Mouse (Mus musculus) liver, adult 2 months (tissue): ENCODE measurements around the gene I830077J02Rik. TPM values are rescaled to one million over a fixed set of nuclear protein-coding genes. Genes with fewer than 3 reads are reported as not detected.

Experiments
- DNase-seq: peaks from one replicate; pipeline ENCODE4 v3.0.0-alpha.2; 2011; ENCODE audit warnings: low read depth, low spot score; ENCODE audit errors: extremely low read depth
- H3K27ac ChIP-seq: fragments of 200-500 bp; replicated peaks from 2 replicates; pipeline ENCODE4 v1.5.1; 2012; ENCODE audit warnings: low read depth, mild to moderate bottlenecking, control low read depth, inconsistent platforms, low read length; ENCODE audit not compliant: insufficient read depth
- H3K27me3 ChIP-seq: fragments of 200-500 bp; 2 replicates; pipeline ENCODE4 v1.6.1; 2012; ENCODE audit warnings: mild to moderate bottlenecking, moderate library complexity, low read length, inconsistent platforms; ENCODE audit not compliant: control insufficient read depth, insufficient read depth
- H3K36me3 ChIP-seq: fragments of 200-500 bp; 2 replicates; pipeline ENCODE4 v1.6.1; 2012; ENCODE audit warnings: low read length, inconsistent platforms; ENCODE audit not compliant: control insufficient read depth, insufficient read depth
- H3K4me1 ChIP-seq: fragments of 200-500 bp; 2 replicates; pipeline ENCODE4 v1.6.1; 2011; ENCODE audit warnings: low read length; ENCODE audit not compliant: control insufficient read depth, insufficient read depth
- H3K4me3 ChIP-seq: fragments of 200-500 bp; 2 replicates; pipeline ENCODE4 v1.5.1; 2011; ENCODE audit warnings: low read depth, mild to moderate bottlenecking, control low read depth, low read length, moderate library complexity; ENCODE audit not compliant: insufficient read depth
- H3K79me2 ChIP-seq: fragments of 200-500 bp; 2 replicates; pipeline ENCODE4 v1.6.1; 2012; ENCODE audit warnings: inconsistent platforms, mild to moderate bottlenecking, low read length, moderate library complexity; ENCODE audit not compliant: control insufficient read depth, insufficient read depth
- H3K9ac ChIP-seq: fragments of 200-500 bp; 2 replicates; pipeline ENCODE4 v1.6.1; 2012; ENCODE audit warnings: low read depth, mild to moderate bottlenecking, control low read depth, inconsistent platforms, low read length
- CTCF ChIP-seq: fragments of 200-500 bp; IDR thresholded peaks from 2 replicates; pipeline ENCODE4 v1.5.1; 2011; ENCODE audit warnings: low read depth, low read length, control low read depth
- POLR2A ChIP-seq: fragments of 200-500 bp; IDR thresholded peaks from 2 replicates; pipeline ENCODE4 v1.6.1; 2011; ENCODE audit warnings: low read length, control low read depth; ENCODE audit not compliant: insufficient read depth; ENCODE audit errors: extremely low read depth
- WGBS: fragments of 180-500 bp; shearing (Covaris S2); methylation state at CpG from one replicate; pipeline ENCODE4 v1.1.7; 2018; 5-methylcytosine and 5-hydroxymethylcytosine counted together
- polyA plus RNA-seq: library from polyadenylated mRNA; depleted of rRNA; stranded (reverse); fragments of >200 nt; gene quantifications from 2 replicates; pipeline ENCODE4 v1.2.3, GENCODE M21; 2012
- total RNA-seq: library from RNA; depleted of rRNA; stranded (reverse); fragments of >200 nt; gene quantifications from 2 replicates; pipeline ENCODE4 v1.2.3, GENCODE M21; 2014

Gene I830077J02Rik
- total and polyA plus RNA-seq, 2 experiments, result 0.39 to 0.55 TPM

DNA sequence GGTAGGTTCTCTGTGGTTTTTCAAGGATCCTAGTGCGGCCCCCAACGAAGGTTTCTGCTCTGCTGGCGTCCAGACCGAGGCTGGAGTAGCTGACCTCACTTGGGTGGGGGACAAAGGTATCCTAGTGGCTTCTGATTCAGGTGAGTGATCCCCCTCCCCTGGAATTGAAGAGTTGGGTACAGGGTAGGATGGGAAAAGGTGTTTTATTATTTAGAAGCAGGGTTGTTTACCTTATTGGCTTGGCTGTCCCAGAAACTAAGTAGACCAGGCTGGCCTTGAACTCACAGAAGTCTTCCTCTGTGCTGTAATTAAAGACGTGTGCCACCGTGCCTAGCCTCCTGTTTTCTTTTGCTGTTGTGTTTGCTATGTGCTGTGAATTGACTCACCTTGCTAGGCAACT is 27.5 kb upstream of the I830077J02Rik start, which contains the start of gene Atp5f1:
Atp5f1 (minus strand) TSS at position 101 of the 400 bp plus-strand sequence.
- 2% methylated on average over 6 of the region's 6 CpGs for WGBS
- Histone ChIP-seq H3K27me3 (no peaks in the 10 kb centered on the region), H3K36me3 (peaks cover 31% of the 10 kb centered on the region), H3K4me1 (peaks cover 14% of the 10 kb centered on the region), H3K79me2 (peaks cover 20% of the 10 kb centered on the region; the same call in 1 of the 2 replicates), H3K9ac (peak within 1 kb of the TSS; percentile 91), H3K4me3 (peak within 1 kb of the TSS; percentile 84), H3K27ac (peak within 1 kb of the TSS; percentile 89)
- TF ChIP-seq CTCF, result no peak
- DNase-seq, result no peak

GRCm38 (mm10) chr3:105959585-105959984 is 27.1 kb upstream of the I830077J02Rik start:
- H3K9ac ChIP-seq, result peak overlapping the region; percentile 83
- peaks cover 20% of the 10 kb centered on the region; the same call in 1 of the 2 replicates for H3K79me2 ChIP-seq
- under 1% methylated on average over 26 of the region's 26 CpGs for WGBS
- H3K27ac ChIP-seq, result peak overlapping the region; percentile 27
- peak overlapping the region; percentile 84 for H3K4me3 ChIP-seq
- peaks cover 14% of the 10 kb centered on the region for H3K4me1 ChIP-seq
- no peak for TF ChIP-seq POLR2A
- TF ChIP-seq CTCF, result no peak
- peak; percentile 23 for DNase-seq
- no peaks in the 10 kb centered on the region for H3K27me3 ChIP-seq
- peaks cover 31% of the 10 kb centered on the region for H3K36me3 ChIP-seq

- Histone ChIP-seq H3K27ac (peak within 1 kb of the TSS; percentile 89), H3K4me1 (peaks cover 14% of the 10 kb centered on the region), H3K4me3 (peak within 1 kb of the TSS; percentile 84), H3K79me2 (peaks cover 20% of the 10 kb centered on the region; the same call in 1 of the 2 replicates), H3K9ac (peak within 1 kb of the TSS; percentile 91), H3K36me3 (peaks cover 30% of the 10 kb centered on the region), H3K27me3 (no peaks in the 10 kb centered on the region)
- TF ChIP-seq POLR2A (peak; percentile 90), CTCF (no peak)
- under 1% methylated on average over 52 of the region's 52 CpGs for WGBS
- peak; percentile 93 for DNase-seq
Observed at GRCm38 (mm10) chr3:105958974-105959580, 26.6 kb upstream of the I830077J02Rik start, which contains the start of gene Wdr77. Gene Wdr77 (plus strand): TSS chr3:105959369.

DNA sequence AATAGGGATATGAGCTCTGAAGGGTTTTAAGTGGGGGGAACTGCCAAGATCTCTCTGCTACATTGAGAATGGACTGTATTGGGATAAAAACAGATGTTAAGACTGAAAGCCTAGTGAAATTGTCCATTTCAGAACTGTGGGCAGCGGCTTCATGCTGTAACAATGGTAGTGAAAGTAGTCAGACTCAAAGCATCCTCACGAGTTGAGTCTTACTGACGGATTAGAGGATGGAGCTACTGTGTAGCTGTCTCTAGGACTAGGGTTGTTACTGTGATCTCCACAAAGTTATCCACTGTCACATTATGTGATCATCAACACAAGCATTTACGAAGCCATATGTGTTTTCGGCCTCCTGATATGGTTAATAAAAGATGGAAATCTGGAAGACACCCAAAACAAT is 25.7 kb upstream of the I830077J02Rik start:
- peaks cover 14% of the 10 kb centered on the region for H3K4me1 ChIP-seq
- H3K27ac ChIP-seq, result no peak overlapping the region; the same call in 1 of the 2 replicates
- WGBS, result 22% methylated on average over 5 of the region's 5 CpGs
- no peak for TF ChIP-seq POLR2A
- peaks cover 20% of the 10 kb centered on the region; the same call in 1 of the 2 replicates for H3K79me2 ChIP-seq
- H3K4me3 ChIP-seq, result peak overlapping the region; percentile 80
- H3K27me3 ChIP-seq, result no peaks in the 10 kb centered on the region
- no peak for DNase-seq
- peaks cover 26% of the 10 kb centered on the region for H3K36me3 ChIP-seq
- peak overlapping the region; percentile 91 for H3K9ac ChIP-seq

DNA sequence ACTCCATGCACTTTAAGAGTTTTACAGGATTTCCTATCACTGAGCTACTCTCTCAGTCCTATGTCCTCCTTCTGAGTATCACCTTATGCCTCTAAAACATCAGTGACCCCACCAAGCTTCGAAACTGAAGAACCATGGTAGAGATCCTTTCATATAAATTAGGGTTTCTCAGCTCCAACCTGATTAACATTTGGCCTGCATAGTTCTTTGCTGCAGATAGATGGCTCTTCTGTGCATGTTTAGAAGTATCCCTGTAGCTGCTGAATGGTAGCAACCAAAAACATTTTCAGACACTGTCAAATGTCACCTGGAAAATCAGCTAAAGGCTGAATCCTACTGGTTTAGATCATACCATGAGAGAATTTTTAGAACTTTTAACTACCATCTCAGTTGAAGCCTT is 24.8 kb upstream of the I830077J02Rik start:
- no peak for TF ChIP-seq POLR2A
- peak; percentile 3; the same call in 1 of the 2 replicates for TF ChIP-seq CTCF
- Histone ChIP-seq H3K27ac (no peak overlapping the region), H3K36me3 (peaks cover 28% of the 10 kb centered on the region), H3K4me3 (no peak overlapping the region), H3K27me3 (no peaks in the 10 kb centered on the region), H3K79me2 (peaks cover 20% of the 10 kb centered on the region; the same call in 1 of the 2 replicates), H3K4me1 (peaks cover 14% of the 10 kb centered on the region), H3K9ac (no peak overlapping the region)
- no peak for DNase-seq
- WGBS, result 93% methylated on average over 1 of the region's 1 CpGs

DNA sequence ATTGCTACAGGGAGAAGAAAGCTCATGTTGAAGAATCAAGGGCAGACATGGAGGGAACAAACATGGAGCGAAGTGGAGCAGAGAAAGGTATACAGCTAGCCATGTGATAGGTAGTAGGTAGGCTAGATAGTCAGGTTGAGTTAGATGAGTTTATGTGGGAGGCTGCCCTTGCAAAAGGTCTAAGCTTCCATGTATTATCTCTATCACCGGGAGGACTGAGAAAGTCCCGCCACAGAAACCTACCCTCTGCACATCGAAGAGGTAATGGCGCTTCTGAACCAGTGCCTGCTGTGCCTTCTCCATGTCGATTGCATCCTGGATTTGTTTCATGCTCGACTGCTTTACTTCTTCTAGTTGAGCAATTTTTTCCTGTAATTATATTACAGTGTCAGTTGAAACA is 18.9 kb upstream of the I830077J02Rik start:
- H3K36me3 ChIP-seq, result peaks cover 65% of the 10 kb centered on the region
- peaks cover 3% of the 10 kb centered on the region; the same call in 1 of the 2 replicates for H3K79me2 ChIP-seq
- H3K27ac ChIP-seq, result no peak overlapping the region
- TF ChIP-seq CTCF, result no peak
- no peak for TF ChIP-seq POLR2A
- no peaks in the 10 kb centered on the region for H3K27me3 ChIP-seq
- no peak overlapping the region for H3K4me3 ChIP-seq
- H3K4me1 ChIP-seq, result no peaks in the 10 kb centered on the region
- no peak overlapping the region for H3K9ac ChIP-seq
- no peak for DNase-seq
- WGBS, result 95% methylated on average over 7 of the region's 7 CpGs
